Mouse (Mus musculus) myocyte (in vitro differentiated cells): Measurements from ENCODE around the gene Dennd1a. TPM values are rescaled to one million over a fixed set of nuclear protein-coding genes. Genes with fewer than 3 reads are reported as not detected.

Source experiments
- H3K27me3 ChIP-seq: one replicate; pipeline ENCODE4 v1.6.1; 2011; ENCODE audit not compliant: control insufficient read depth, insufficient read depth, insufficient read length
- H3K36me3 ChIP-seq: one replicate; pipeline ENCODE4 v1.6.1; 2011; ENCODE audit not compliant: control insufficient read depth, insufficient read depth
- H3K4me2 ChIP-seq: one replicate; pipeline ENCODE4 v1.6.1; 2011; ENCODE audit warnings: low read depth, control low read depth
- H3K4me3 ChIP-seq: one replicate; pipeline ENCODE4 v1.5.1; 2011; ENCODE audit warnings: mild to moderate bottlenecking, control low read depth, moderate library complexity
- H3K79me2 ChIP-seq: one replicate; pipeline ENCODE4 v1.6.1; 2011; ENCODE audit not compliant: control insufficient read depth, insufficient read depth
- H3ac ChIP-seq: one replicate; pipeline ENCODE4 v1.6.1; 2011; ENCODE audit not compliant: control insufficient read depth, insufficient read length
- CEBPB ChIP-seq: IDR thresholded peaks from 2 replicates; pipeline ENCODE4 v1.6.1; 2011; ENCODE audit warnings: mild to moderate bottlenecking, moderate library complexity; ENCODE audit not compliant: poor library complexity, insufficient read depth, severe bottlenecking
- E2F4 ChIP-seq: IDR thresholded peaks from one replicate; pipeline ENCODE4 v1.6.1; 2011; ENCODE audit warnings: mild to moderate bottlenecking, control low read depth, moderate library complexity; ENCODE audit not compliant: insufficient read depth
- MAX ChIP-seq: IDR thresholded peaks from one replicate; pipeline ENCODE4 v1.6.1; 2011; ENCODE audit warnings: low read depth, mild to moderate bottlenecking, control low read depth
- MYOD1 ChIP-seq, 3 experiments: IDR thresholded peaks; one replicate each; pipeline ENCODE4 v1.6.1; 2011; ENCODE audit warnings: control low read depth in 2 of 3, low read depth in 2 of 3, mild to moderate bottlenecking in 2 of 3, moderate library complexity in 1 of 3; ENCODE audit not compliant: insufficient read length in 2 of 3, control insufficient read depth in 1 of 3
- MYOG ChIP-seq, 3 experiments: IDR thresholded peaks; one replicate each; pipeline ENCODE4 v1.6.1; 2011; ENCODE audit warnings: control low read depth in 2 of 3, low read depth in 2 of 3, mild to moderate bottlenecking in 2 of 3; ENCODE audit not compliant: insufficient read length in 2 of 3, control insufficient read depth in 1 of 3, insufficient read depth in 1 of 3
- POLR2A ChIP-seq: IDR thresholded peaks from one replicate; pipeline ENCODE4 v1.6.1; 2011; ENCODE audit warnings: low read depth, mild to moderate bottlenecking, control low read depth, moderate library complexity; ENCODE audit not compliant: insufficient read length
- POLR2AphosphoS2 ChIP-seq: IDR thresholded peaks from one replicate; pipeline ENCODE4 v1.6.1; 2011; ENCODE audit warnings: low read depth, control low read depth; ENCODE audit not compliant: insufficient read length
- REST ChIP-seq: IDR thresholded peaks from one replicate; pipeline ENCODE4 v1.6.1; 2011; ENCODE audit warnings: mild to moderate bottlenecking, control low read depth, moderate library complexity; ENCODE audit not compliant: insufficient read depth, insufficient read length
- SRF ChIP-seq: IDR thresholded peaks from one replicate; pipeline ENCODE4 v1.6.1; 2011; ENCODE audit warnings: low read depth; ENCODE audit not compliant: control insufficient read depth, insufficient read length
- TCF12 ChIP-seq: IDR thresholded peaks from one replicate; pipeline ENCODE4 v1.6.1; 2011; ENCODE audit warnings: mild to moderate bottlenecking, control low read depth; ENCODE audit not compliant: poor library complexity, insufficient read depth, severe bottlenecking
- TCF3 ChIP-seq: IDR thresholded peaks from one replicate; pipeline ENCODE4 v1.6.1; 2011; ENCODE audit warnings: low read depth, control low read depth; ENCODE audit not compliant: insufficient read length
- USF1 ChIP-seq: IDR thresholded peaks from one replicate; pipeline ENCODE4 v1.6.1; 2011; ENCODE audit warnings: low read depth, mild to moderate bottlenecking, control low read depth, moderate library complexity
- polyA plus RNA-seq: library from polyadenylated mRNA; unstranded; fragments of >200 nt; fragmentation: generic; extraction: Trizol; gene quantifications from one replicate; pipeline ENCODE4 v1.2.1, GENCODE M21; 2012; ENCODE audit warnings: missing spikeins

Gene Dennd1a
- polyA plus RNA-seq, 1 experiment: 11.3 TPM

DNA sequence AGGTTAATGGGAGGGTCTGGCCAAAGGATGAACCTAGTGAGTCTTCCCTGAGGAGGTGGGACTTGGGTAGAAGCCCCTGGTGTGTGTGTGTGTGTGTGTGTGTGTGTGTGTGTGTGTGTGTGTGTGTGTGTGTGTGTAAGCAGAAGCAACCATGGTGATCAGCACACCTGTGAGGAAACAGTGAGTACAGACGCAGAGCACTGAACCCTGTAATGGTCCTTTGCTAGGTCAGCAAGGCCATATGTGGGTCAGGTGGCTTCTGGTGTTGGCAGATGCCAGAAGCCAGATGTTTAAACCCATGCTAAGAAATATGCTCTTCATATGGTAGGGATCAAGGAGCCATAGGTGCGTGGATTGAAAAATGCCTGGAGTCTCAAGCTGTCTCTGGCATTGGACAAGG is 522.7 kb downstream of the Dennd1a start:
- Histone ChIP-seq H3K4me3 (no peak overlapping the region), H3K36me3 (no peaks in the 10 kb centered on the region), H3ac (no peak overlapping the region), H3K79me2 (no peaks in the 10 kb centered on the region), H3K27me3 (peaks cover 9% of the 10 kb centered on the region), H3K4me2 (no peak overlapping the region)
- TF ChIP-seq CEBPB: no peak
- TF ChIP-seq E2F4: no peak
- no peak for TF ChIP-seq TCF12
- no peak for TF ChIP-seq POLR2AphosphoS2
- TF ChIP-seq MYOD1 (IDR thresholded peaks at IDR 0.05; ENCODE audit: control insufficient read depth in 1 of 3, insufficient read length in 2 of 3, low read depth in 2 of 3): no peak
- TF ChIP-seq USF1: no peak
- no peak for TF ChIP-seq MYOG (IDR thresholded peaks at IDR 0.05; ENCODE audit: control insufficient read depth in 1 of 3, insufficient read depth in 1 of 3, insufficient read length in 2 of 3, low read depth in 2 of 3)
- no peak for TF ChIP-seq TCF3
- no peak for TF ChIP-seq MAX
- no peak for TF ChIP-seq SRF
- no peak for TF ChIP-seq REST
- TF ChIP-seq POLR2A: no peak

DNA sequence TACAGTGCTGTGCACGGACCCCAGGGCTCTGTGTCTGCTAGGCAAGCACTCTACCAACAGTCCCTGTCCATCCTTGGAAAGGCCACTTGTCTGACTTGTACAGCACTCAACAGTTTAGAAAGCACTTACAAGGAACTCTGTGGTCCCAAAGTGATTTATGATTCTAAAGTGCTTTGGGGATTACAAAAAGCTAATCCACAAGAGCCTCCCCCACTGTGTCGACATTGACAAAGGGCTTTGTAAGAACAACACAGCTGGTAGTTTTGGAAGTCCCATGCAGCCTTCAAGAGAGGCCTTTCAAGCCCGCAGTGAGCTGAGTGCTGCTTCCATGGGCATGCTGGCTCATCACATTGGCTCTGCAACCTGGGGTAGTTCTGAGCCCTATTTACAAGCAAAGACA is 523.6 kb downstream of the Dennd1a start:
- no peaks in the 10 kb centered on the region for H3K36me3 ChIP-seq
- H3K4me3 ChIP-seq: no peak overlapping the region
- no peaks in the 10 kb centered on the region for H3K79me2 ChIP-seq
- peaks cover 9% of the 10 kb centered on the region for H3K27me3 ChIP-seq
- no peak for TF ChIP-seq POLR2AphosphoS2
- TF ChIP-seq E2F4: no peak
- no peak for TF ChIP-seq CEBPB
- TF ChIP-seq TCF3: no peak
- TF ChIP-seq MYOG (IDR thresholded peaks at IDR 0.05; ENCODE audit: control insufficient read depth in 1 of 3, insufficient read depth in 1 of 3, insufficient read length in 2 of 3, low read depth in 2 of 3): no peak
- TF ChIP-seq MAX: no peak
- no peak for TF ChIP-seq MYOD1 (IDR thresholded peaks at IDR 0.05; ENCODE audit: control insufficient read depth in 1 of 3, insufficient read length in 2 of 3, low read depth in 2 of 3)
- TF ChIP-seq SRF: no peak
- TF ChIP-seq USF1: no peak
- no peak for TF ChIP-seq POLR2A
- no peak for TF ChIP-seq TCF12
- TF ChIP-seq REST: no peak
- H3K4me2 ChIP-seq: no peak overlapping the region
- no peak overlapping the region for H3ac ChIP-seq

DNA sequence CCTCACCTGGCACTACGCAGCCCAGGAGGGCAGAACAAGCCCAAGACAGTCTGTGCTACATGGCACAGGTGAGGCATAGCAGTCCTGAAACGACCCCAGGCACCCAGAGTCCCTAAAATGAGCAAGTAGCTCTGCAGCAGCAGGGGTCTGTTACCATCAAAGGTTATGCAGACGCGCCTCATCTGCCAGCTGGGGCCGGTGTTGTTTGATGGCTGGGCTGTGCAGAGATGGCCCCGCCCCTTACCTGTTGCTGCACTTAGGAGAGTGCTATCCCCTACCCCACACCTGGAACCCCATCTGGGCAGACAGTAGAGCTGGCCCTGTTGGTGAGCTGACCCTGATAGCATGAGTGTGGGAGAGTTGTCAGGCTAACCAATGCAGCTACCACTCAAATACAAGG is 526.6 kb downstream of the Dennd1a start:
- TF ChIP-seq MYOD1 (IDR thresholded peaks at IDR 0.05; ENCODE audit: control insufficient read depth in 1 of 3, insufficient read length in 2 of 3, low read depth in 2 of 3): no peak
- no peak for TF ChIP-seq SRF
- no peak for TF ChIP-seq POLR2AphosphoS2
- no peak for TF ChIP-seq USF1
- no peak for TF ChIP-seq CEBPB
- no peak for TF ChIP-seq POLR2A
- TF ChIP-seq REST: no peak
- no peak for TF ChIP-seq E2F4
- TF ChIP-seq TCF12: no peak
- no peak for TF ChIP-seq TCF3
- no peak for TF ChIP-seq MYOG (IDR thresholded peaks at IDR 0.05; ENCODE audit: control insufficient read depth in 1 of 3, insufficient read depth in 1 of 3, insufficient read length in 2 of 3, low read depth in 2 of 3)
- TF ChIP-seq MAX: no peak
- Histone ChIP-seq H3ac (no peak overlapping the region), H3K4me2 (no peak overlapping the region), H3K27me3 (peaks cover 26% of the 10 kb centered on the region), H3K36me3 (no peaks in the 10 kb centered on the region), H3K79me2 (no peaks in the 10 kb centered on the region), H3K4me3 (no peak overlapping the region)

- peaks cover 38% of the 10 kb centered on the region for H3K27me3 ChIP-seq
- H3K79me2 ChIP-seq: no peaks in the 10 kb centered on the region
- H3K4me2 ChIP-seq: no peak overlapping the region
- TF ChIP-seq USF1: no peak
- H3K36me3 ChIP-seq: no peaks in the 10 kb centered on the region
- no peak overlapping the region for H3ac ChIP-seq
- no peak overlapping the region for H3K4me3 ChIP-seq
Measured at GRCm38 (mm10) chr2:37758343-37759015, 528.7 kb downstream of the Dennd1a start.

DNA sequence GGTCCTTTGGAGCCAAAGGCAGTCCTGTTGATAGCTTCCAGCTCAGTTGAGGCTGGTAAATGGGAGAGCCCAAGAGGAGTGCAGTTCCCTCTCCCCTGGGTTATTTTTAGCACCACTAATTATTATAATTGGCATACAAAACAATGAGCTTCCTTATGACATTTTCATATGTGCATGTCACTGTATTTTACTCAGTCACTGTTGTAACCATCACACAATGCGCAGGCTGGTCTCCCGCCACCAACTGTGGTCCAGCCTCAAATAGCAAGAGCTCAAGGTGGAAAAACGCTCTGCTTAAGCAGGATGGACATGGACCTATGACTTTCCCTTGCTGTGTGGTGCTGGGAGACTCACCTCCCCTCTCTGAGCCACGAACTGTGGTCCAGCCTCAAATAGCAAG is 529.4 kb downstream of the Dennd1a start:
- H3K4me3 ChIP-seq: no peak overlapping the region
- no peak overlapping the region for H3K4me2 ChIP-seq
- H3K79me2 ChIP-seq: no peaks in the 10 kb centered on the region
- no peaks in the 10 kb centered on the region for H3K36me3 ChIP-seq
- H3ac ChIP-seq: no peak overlapping the region
- peaks cover 38% of the 10 kb centered on the region for H3K27me3 ChIP-seq
- TF ChIP-seq USF1: no peak
- no peak for TF ChIP-seq TCF3
- TF ChIP-seq E2F4: no peak
- no peak for TF ChIP-seq MAX
- no peak for TF ChIP-seq MYOG (IDR thresholded peaks at IDR 0.05; ENCODE audit: control insufficient read depth in 1 of 3, insufficient read depth in 1 of 3, insufficient read length in 2 of 3, low read depth in 2 of 3)
- TF ChIP-seq REST: no peak
